Mouse (Mus musculus) heart, postnatal 0 days (tissue): Measurements from ENCODE around the gene Sun1.

ENCODE experiments used
- CTCF ChIP-seq: IDR thresholded peaks from 2 replicates; pipeline ENCODE4 v1.5.1; 2016; ENCODE audit warnings: antibody characterized with exemption, control low read depth, low read depth
- EP300 ChIP-seq: IDR thresholded peaks from 2 replicates; pipeline ENCODE4 v1.6.1; 2016; ENCODE audit warnings: antibody characterized with exemption, low read depth

DNA sequence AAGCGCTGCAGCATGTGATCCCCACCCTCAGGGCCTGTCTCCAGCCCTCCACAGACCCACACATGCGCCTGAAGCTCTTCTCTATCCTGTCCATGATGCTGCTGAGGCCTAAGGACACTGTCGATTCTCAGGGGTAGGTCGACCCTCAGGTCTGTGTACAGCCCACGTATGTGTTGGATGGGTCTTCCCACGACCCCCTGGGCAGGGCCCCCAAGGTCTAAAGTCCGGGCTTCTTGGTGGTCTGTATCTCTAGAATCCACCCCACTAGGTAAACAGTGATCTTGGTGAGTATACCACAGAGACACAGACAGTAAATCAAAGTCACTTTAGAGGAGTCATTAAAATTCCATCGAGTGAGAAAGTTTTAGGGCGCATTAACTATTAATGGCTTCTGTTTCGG is 26.3 kb upstream of the Sun1 start:
- no peak for TF ChIP-seq CTCF
- no peak for TF ChIP-seq EP300
